Mouse (Mus musculus) ES-CJ7 (cell line): ENCODE measurements around the gene Ctla2a.
"Not testable (repeated sequence)": the region's sequence is repeated elsewhere in the genome, so short reads cannot be mapped to it uniquely, and the experiment has no call there.

ENCODE experiments used
- DNase-seq: peaks from one replicate; pipeline ENCODE4 v3.0.0; 2011; ENCODE audit warnings: low read depth, low spot score

The Ctla2a gene

GRCm38 (mm10) chr13:60936500-60936901 lies at the start of gene Ctla2a, which contains the start of gene Gm49391:
Gene Ctla2a (minus strand): TSS chr13:60936625.
Gene Gm49391 (minus strand): TSS chr13:60936571.
- DNase-seq: no peak

GRCm38 (mm10) chr13:60972319-60972718 lies 35.9 kb upstream of the Ctla2a start:
- peak; percentile 16 for DNase-seq

- DNase-seq: not testable (repeated sequence)
These were observed 27.6 kb upstream of the Ctla2a start for GRCm38 (mm10) chr13:60963985-60964384.

GRCm38 (mm10) chr13:60961706-60962105 lies 25.3 kb upstream of the Ctla2a start:
- DNase-seq: no peak

- DNase-seq: not testable (repeated sequence)
These were observed 5.5 kb upstream of the Ctla2a start, which contains the start of gene Tpbpa for GRCm38 (mm10) chr13:60941884-60942283. Gene Tpbpa (minus strand): TSS chr13:60941984.

GRCm38 (mm10) chr13:60935490-60935889 lies 935 bp downstream of the Ctla2a start, which contains the start of gene Gm49393:
Gene Gm49393 (minus strand): TSS chr13:60935590.
- DNase-seq: not testable (repeated sequence)

GRCm38 (mm10) chr13:60904780-60905179 lies 31.6 kb downstream of the Ctla2a start, which contains the start of gene Tpbpb:
Gene Tpbpb (minus strand): TSS chr13:60904880.
- not testable (repeated sequence) for DNase-seq

- no peak for DNase-seq
These were observed 39.1 kb downstream of the Ctla2a start, which contains the start of gene Ctla2b for GRCm38 (mm10) chr13:60897328-60897727. Gene Ctla2b (minus strand): TSS chr13:60897447.

- DNase-seq: not testable (repeated sequence)
These were observed 39.6 kb downstream of the Ctla2a start, which contains the start of gene Gm49392 for GRCm38 (mm10) chr13:60896794-60897193. Gene Gm49392 (minus strand): TSS chr13:60896894.

- DNase-seq: no peak
These were observed 40.8 kb downstream of the Ctla2a start for GRCm38 (mm10) chr13:60895406-60896160.

GRCm38 (mm10) chr13:60892301-60892700 lies 44.1 kb downstream of the Ctla2a start:
- no peak for DNase-seq
